Mouse (Mus musculus): ENCODE data around the gene Gpcpd1.

The Gpcpd1 gene

GRCm38 (mm10) chr2:132512977-132513351, 74.6 kb downstream of the Gpcpd1 start:
- H3K9me3 ChIP-seq (ENCODE audit: low read length) = no peaks in the 10 kb centered on the region
- peaks cover 17% of the 10 kb centered on the region for H3K27me3 ChIP-seq (ENCODE audit: insufficient read depth, low read length)
- TF ChIP-seq NANOG (IDR thresholded peaks at IDR 0.05; ENCODE audit: borderline replicate concordance, low read length) (no peak), CTCF (conservative IDR thresholded peaks at IDR 0.05; ENCODE audit: low read length) (no peak), POU5F1 (IDR thresholded peaks at IDR 0.05; ENCODE audit: borderline replicate concordance, low read length) (no peak)
- H3K4me1 ChIP-seq (replicated peaks; ENCODE audit: low read depth, low read length) = peaks cover 39% of the 10 kb centered on the region
- H3K4me3 ChIP-seq (replicated peaks; ENCODE audit: low read length) = no peak overlapping the region
- H3K36me3 ChIP-seq (ENCODE audit: insufficient read depth, low read length) = no peaks in the 10 kb centered on the region

DNA sequence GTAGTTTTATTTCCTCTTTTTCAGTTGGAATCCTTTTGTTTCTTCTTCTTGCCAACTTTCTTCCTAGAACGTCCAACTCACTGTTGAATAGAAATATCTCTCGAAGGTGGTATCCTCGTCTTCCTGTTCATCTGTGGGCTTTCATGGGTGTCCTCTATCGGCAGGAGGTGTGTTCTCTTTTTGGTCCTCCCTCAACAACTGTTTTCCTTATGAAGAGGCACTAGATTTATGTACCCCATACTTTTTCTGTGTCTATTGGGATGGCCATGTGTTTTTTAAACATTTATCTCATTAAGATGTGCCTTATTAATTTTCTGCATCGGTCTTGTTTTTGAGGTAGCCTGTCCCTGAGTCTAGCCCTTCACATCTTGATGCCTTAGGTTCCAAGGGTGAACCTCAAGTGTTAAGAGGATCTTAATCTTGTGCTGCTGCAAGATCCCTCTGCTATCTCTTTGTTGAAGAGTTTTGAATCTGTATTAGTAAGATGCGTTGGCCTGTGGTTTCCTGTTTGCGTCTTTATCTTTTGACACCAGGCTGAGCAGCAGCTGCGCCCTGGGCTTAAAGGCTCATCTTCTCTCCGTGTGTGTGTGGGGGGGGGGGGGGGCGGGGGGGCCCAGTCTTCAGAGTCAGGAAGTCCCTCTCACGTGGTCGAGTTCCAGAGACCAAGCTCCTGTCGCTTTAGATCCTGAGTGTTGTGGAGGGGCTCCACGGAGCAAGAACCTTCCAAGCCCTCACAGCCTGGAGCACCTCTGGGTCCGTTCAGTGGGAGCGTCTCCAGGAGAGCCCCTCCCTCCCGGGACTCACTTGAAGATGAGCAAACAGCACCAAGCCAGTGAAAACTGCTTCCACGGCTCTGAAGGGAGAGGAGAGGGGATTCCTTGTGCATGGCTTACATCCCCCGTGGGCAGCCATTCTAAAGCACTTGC, 75.2 kb downstream of the Gpcpd1 start:
- no peaks in the 10 kb centered on the region for H3K9me3 ChIP-seq (ENCODE audit: low read length)
- peaks cover 17% of the 10 kb centered on the region for H3K27me3 ChIP-seq (ENCODE audit: insufficient read depth, low read length)
- no peak for TF ChIP-seq POU5F1 (IDR thresholded peaks at IDR 0.05; ENCODE audit: borderline replicate concordance, low read length)
- no peak for TF ChIP-seq CTCF (conservative IDR thresholded peaks at IDR 0.05; ENCODE audit: low read length)
- H3K36me3 ChIP-seq (ENCODE audit: insufficient read depth, low read length) = no peaks in the 10 kb centered on the region
- H3K4me1 ChIP-seq (replicated peaks; ENCODE audit: low read depth, low read length) = peaks cover 39% of the 10 kb centered on the region
- no peak overlapping the region for H3K4me3 ChIP-seq (replicated peaks; ENCODE audit: low read length)

GRCm38 (mm10) chr2:132511011-132511818, 76.3 kb downstream of the Gpcpd1 start:
- TF ChIP-seq CTCF (conservative IDR thresholded peaks at IDR 0.05; ENCODE audit: low read length) (no peak), POU5F1 (IDR thresholded peaks at IDR 0.05; ENCODE audit: borderline replicate concordance, low read length) (no peak), NANOG (IDR thresholded peaks at IDR 0.05; ENCODE audit: borderline replicate concordance, low read length) (no peak)
- Histone ChIP-seq H3K9me3 (ENCODE audit: low read length) (no peaks in the 10 kb centered on the region), H3K27me3 (ENCODE audit: insufficient read depth, low read length) (peaks cover 18% of the 10 kb centered on the region), H3K4me1 (replicated peaks; ENCODE audit: low read depth, low read length) (peaks cover 42% of the 10 kb centered on the region), H3K4me3 (replicated peaks; ENCODE audit: low read length) (no peak overlapping the region), H3K36me3 (ENCODE audit: insufficient read depth, low read length) (no peaks in the 10 kb centered on the region)

DNA sequence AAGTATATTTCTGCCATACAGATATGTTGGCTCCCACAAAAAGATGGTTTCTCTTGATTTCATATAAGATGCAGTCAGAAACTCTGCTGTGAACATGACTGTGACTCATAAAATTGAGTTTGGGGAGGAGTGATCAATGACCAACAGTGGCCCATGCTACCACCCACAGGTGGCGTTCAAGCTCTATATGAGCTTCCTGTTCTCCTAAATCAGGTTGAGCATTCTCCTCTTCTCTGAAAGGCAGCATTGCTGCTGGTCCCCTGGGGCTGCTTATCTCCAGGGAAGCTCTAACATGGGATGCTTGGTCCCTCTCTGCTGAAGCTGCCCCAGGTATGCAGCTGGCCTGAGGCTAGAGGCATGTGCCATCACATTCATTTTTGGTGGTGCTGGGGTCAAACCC, 77.8 kb downstream of the Gpcpd1 start:
- no peak overlapping the region for H3K4me3 ChIP-seq (replicated peaks; ENCODE audit: low read length)
- TF ChIP-seq CTCF (conservative IDR thresholded peaks at IDR 0.05; ENCODE audit: low read length) (no peak), POU5F1 (IDR thresholded peaks at IDR 0.05; ENCODE audit: borderline replicate concordance, low read length) (no peak), NANOG (IDR thresholded peaks at IDR 0.05; ENCODE audit: borderline replicate concordance, low read length) (no peak)
- H3K27me3 ChIP-seq (ENCODE audit: insufficient read depth, low read length) = peaks cover 16% of the 10 kb centered on the region
- H3K9me3 ChIP-seq (ENCODE audit: low read length) = no peaks in the 10 kb centered on the region
- peaks cover 27% of the 10 kb centered on the region for H3K4me1 ChIP-seq (replicated peaks; ENCODE audit: low read depth, low read length)
- no peaks in the 10 kb centered on the region for H3K36me3 ChIP-seq (ENCODE audit: insufficient read depth, low read length)

GRCm38 (mm10) chr2:132509261-132509660, 78.3 kb downstream of the Gpcpd1 start:
- no peak overlapping the region for H3K4me3 ChIP-seq (replicated peaks; ENCODE audit: low read length)
- TF ChIP-seq CTCF (conservative IDR thresholded peaks at IDR 0.05; ENCODE audit: low read length) (no peak), POU5F1 (IDR thresholded peaks at IDR 0.05; ENCODE audit: borderline replicate concordance, low read length) (no peak), NANOG (IDR thresholded peaks at IDR 0.05; ENCODE audit: borderline replicate concordance, low read length) (no peak)
- H3K4me1 ChIP-seq (replicated peaks; ENCODE audit: low read depth, low read length) = peaks cover 23% of the 10 kb centered on the region
- no peaks in the 10 kb centered on the region for H3K9me3 ChIP-seq (ENCODE audit: low read length)
- peaks cover 11% of the 10 kb centered on the region for H3K27me3 ChIP-seq (ENCODE audit: insufficient read depth, low read length)
- H3K36me3 ChIP-seq (ENCODE audit: insufficient read depth, low read length) = no peaks in the 10 kb centered on the region

GRCm38 (mm10) chr2:132507521-132507920, 80.0 kb downstream of the Gpcpd1 start:
- 0 out of 2 replicates have a peak, but pooled peaks cover under 1% of the 10 kb centered on the region for H3K9me3 ChIP-seq (ENCODE audit: low read length)
- peaks cover 18% of the 10 kb centered on the region for H3K4me1 ChIP-seq (replicated peaks; ENCODE audit: low read depth, low read length)
- H3K4me3 ChIP-seq (replicated peaks; ENCODE audit: low read length) = no peak overlapping the region; the same call in 1 of the 2 replicates
- H3K36me3 ChIP-seq (ENCODE audit: insufficient read depth, low read length) = no peaks in the 10 kb centered on the region
- TF ChIP-seq NANOG (IDR thresholded peaks at IDR 0.05; ENCODE audit: borderline replicate concordance, low read length) = no peak
- H3K27me3 ChIP-seq (ENCODE audit: insufficient read depth, low read length) = 0 out of 2 replicates have a peak, but pooled peaks cover 6% of the 10 kb centered on the region

- Histone ChIP-seq H3K36me3 (ENCODE audit: insufficient read depth, low read length) (no peaks in the 10 kb centered on the region), H3K4me1 (replicated peaks; ENCODE audit: low read depth, low read length) (peaks cover 18% of the 10 kb centered on the region), H3K27me3 (ENCODE audit: insufficient read depth, low read length) (0 out of 2 replicates have a peak, but pooled peaks cover 6% of the 10 kb centered on the region), H3K9me3 (ENCODE audit: low read length) (0 out of 2 replicates have a peak, but pooled peaks cover 5% of the 10 kb centered on the region), H3K4me3 (replicated peaks; ENCODE audit: low read length) (no peak overlapping the region; the same call in 1 of the 2 replicates)
- TF ChIP-seq NANOG (IDR thresholded peaks at IDR 0.05; ENCODE audit: borderline replicate concordance, low read length) (no peak), CTCF (conservative IDR thresholded peaks at IDR 0.05; ENCODE audit: low read length) (no peak), POU5F1 (IDR thresholded peaks at IDR 0.05; ENCODE audit: borderline replicate concordance, low read length) (no peak)
Observed at GRCm38 (mm10) chr2:132507091-132507490, 80.4 kb downstream of the Gpcpd1 start.

GRCm38 (mm10) chr2:132505828-132506227, 81.7 kb downstream of the Gpcpd1 start:
- H3K4me1 ChIP-seq (replicated peaks; ENCODE audit: low read depth, low read length) = peaks cover 18% of the 10 kb centered on the region
- H3K4me3 ChIP-seq (replicated peaks; ENCODE audit: low read length) = no peak overlapping the region
- H3K9me3 ChIP-seq (ENCODE audit: low read length) = 0 out of 2 replicates have a peak, but pooled peaks cover 8% of the 10 kb centered on the region
- H3K36me3 ChIP-seq (ENCODE audit: insufficient read depth, low read length) = no peaks in the 10 kb centered on the region
- no peak for TF ChIP-seq NANOG (IDR thresholded peaks at IDR 0.05; ENCODE audit: borderline replicate concordance, low read length)
- no peak for TF ChIP-seq CTCF (conservative IDR thresholded peaks at IDR 0.05; ENCODE audit: low read length)
- TF ChIP-seq POU5F1 (IDR thresholded peaks at IDR 0.05; ENCODE audit: borderline replicate concordance, low read length) = no peak
- 0 out of 2 replicates have a peak, but pooled peaks cover 6% of the 10 kb centered on the region for H3K27me3 ChIP-seq (ENCODE audit: insufficient read depth, low read length)
